Mouse (Mus musculus): ENCODE measurements around the gene Rpl13a. TPM values are rescaled to one million over a fixed set of nuclear protein-coding genes. Genes with fewer than 3 reads are reported as not detected.
A peak's percentile ranks its signal among the peaks of the same experiment; 100 is the strongest.

Rpl13a gene
- total RNA-seq, 2 experiments from 2014 or later, result 3,605 to 4,750 TPM

- ATAC-seq (replicated peaks; ENCODE audit: poor library complexity, severe bottlenecking), result no peak
Measured at GRCm38 (mm10) chr7:45094121-45094520, 34.4 kb downstream of the Rpl13a start.

DNA sequence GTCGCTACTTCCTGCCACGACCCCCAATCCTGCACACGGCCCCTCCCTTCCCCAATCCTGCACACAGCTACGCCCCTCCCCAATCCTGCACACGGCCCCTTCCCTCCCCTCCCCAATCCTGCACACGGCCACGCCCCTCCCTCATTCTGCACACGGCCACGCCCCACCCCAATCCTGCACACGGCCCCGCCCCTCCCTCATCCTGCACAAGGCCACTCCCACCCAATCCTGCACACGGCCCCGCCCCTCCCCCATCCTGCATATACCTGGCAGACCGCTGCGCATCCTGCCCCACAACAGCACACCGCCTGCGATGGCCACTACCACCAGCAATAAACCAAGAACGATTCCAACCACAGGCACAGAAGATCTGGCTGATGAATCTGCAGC, 35.0 kb downstream of the Rpl13a start:
- no peak for ATAC-seq (replicated peaks; ENCODE audit: poor library complexity, severe bottlenecking)

DNA sequence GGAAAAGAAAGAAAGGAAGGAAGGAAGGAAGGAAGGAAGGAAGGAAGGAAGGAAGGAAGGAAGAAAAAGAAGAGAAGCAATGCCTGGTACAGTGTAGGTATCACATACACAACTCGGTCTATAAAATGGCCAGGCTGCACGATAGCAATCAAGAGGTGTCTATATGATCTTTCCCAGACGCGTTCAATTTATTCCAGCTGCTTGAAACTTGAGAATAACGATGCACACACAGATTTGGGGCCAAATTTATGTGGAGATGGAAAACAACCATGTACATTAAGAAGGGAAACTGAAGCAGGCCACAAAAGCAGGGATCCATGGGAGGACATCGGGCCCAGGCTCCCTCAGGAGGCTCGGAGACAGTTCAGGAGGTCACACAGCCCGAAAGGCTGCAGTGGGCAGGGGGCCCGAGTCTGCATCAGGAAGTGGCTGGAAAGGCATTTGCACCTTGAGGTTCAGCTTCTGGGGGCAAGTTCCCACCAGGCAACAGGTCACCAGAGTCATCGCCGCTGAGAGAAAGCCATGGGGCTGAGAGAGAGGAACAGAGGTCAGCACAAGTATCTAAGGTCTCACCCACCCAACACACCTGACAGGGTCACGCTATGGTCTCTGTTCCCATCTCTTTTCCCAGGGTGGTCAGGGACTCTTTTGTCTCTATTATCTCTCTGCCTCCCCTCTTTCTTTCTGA, 35.6 kb downstream of the Rpl13a start:
- ATAC-seq (replicated peaks; ENCODE audit: poor library complexity, severe bottlenecking), result no peak

DNA sequence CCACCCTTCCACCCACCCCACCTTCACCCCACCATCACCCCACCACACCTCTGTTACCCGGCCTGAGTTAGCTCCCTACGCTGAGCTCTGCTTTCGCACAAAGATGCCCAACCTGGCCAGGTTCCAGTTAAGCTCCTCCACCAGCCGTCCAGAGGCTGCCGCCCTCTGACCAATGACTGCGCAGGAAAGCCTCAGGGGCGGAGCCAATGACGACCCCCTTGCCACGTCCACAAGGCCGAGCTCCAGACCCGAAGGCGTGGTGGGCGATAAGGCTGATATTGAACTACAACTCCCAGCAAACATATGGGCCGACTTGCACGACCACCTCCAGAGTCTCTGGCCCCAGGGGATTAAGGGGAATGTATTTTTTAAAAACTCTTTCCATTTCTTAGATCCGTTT, 36.5 kb downstream of the Rpl13a start, which contains the start of gene Rcn3:
Rcn3 (minus strand) TSS at position 174 of the 400 bp plus-strand sequence.
- peak; percentile 50 for ATAC-seq (replicated peaks; ENCODE audit: poor library complexity, severe bottlenecking)

DNA sequence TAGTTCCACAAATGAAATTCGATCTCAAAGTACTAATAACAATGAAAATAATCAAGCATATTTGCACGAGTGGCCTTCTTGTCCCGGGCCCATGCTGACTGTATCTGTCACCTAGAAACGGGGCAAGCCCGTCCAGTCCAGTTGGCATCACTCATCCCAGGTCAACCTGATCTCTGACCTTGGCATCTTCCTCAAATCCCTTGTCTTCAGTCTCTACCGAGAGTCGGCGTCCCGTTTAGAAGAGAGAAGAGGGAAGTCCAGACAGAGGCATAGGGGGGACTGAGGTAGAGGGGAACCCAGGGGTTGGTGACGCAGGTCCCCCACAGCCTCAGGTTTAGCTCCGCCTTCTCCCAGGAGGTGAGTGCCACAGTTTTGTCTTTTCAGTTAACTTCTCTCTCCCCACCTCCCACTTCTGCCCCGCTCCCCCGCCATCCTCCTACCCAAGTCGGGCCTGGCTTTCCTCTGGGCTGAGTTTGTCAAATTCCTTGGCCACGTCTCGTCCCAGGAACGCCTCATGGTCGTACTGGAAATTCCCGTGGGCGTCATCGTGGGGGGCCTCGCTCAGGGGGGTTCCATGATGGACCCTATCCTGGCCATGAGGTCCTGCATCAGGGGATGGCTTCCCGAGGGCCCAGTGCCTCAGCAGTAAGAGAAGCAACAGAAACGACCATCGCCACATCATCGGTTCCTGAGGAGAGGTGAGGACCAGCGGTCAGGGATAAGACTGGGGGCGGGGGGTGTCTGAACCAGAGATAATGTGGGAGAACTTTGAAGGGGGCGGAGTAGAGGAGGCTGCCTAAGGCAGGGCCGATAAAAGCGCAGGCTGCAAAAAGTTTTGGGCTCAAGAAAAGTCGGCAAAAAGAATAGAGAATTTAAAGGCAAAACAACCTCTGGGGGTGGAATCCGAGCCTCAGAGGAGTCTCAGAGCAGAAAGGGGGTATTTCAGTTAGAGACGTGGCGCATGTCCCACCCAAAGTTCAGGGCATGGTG, 37.3 kb downstream of the Rpl13a start:
- ATAC-seq (replicated peaks; ENCODE audit: poor library complexity, severe bottlenecking), result peak; percentile 77

DNA sequence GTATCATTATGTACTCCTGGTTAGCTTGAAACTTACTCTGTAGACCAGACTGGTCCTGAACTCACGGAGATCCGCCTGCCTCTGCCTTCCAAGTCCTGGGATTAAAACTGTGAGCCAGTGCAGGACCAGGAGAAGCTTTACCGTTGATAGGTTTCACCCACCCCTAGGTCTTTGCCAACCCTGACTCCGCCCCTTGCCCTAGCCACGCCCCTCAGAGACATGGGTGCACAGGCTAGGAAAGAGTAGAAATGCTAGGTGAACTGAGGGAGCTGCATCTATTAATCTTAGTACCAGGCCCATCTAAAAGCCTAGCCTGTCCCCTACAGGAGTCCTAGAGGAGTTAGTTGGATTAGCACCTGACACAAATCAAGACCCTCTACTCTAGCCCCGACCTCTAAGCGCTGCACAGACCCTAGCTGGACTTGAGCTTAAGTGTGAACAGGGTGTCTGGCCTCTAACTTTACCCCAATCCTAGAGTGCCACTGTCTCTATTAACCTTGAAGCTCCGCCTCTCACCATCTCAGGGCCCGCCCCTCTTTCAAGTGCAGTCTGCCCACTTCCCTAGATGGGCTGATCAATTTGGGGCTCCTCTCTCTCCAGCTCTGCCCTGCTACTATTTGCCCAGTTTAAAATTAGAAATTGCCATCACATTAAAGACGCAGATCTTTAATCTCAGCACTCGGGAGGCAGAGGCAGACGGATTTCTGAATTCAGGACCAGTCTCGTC, 38.1 kb downstream of the Rpl13a start:
- ATAC-seq (replicated peaks; ENCODE audit: poor library complexity, severe bottlenecking), result peak; percentile 53

DNA sequence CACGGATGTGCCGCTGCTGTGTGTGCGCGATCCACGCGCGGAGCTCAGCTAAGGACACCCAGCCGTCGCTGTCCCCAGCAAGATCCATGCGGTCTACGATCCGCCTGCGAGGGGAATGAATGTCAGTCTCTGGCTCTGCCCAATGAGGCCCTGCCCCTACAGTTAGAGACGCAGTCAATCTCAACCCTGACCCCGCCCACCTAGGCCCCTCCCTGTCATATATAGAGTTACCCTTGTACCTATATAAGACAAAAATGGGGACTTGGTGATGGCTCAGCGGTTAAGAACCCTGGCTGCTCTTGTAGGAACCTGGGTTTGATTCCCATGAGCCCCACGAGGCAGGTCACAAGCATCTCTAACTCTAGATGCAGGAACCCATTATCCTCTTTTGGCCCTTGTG, 40.0 kb downstream of the Rpl13a start:
- no peak for ATAC-seq (replicated peaks; ENCODE audit: poor library complexity, severe bottlenecking)

DNA sequence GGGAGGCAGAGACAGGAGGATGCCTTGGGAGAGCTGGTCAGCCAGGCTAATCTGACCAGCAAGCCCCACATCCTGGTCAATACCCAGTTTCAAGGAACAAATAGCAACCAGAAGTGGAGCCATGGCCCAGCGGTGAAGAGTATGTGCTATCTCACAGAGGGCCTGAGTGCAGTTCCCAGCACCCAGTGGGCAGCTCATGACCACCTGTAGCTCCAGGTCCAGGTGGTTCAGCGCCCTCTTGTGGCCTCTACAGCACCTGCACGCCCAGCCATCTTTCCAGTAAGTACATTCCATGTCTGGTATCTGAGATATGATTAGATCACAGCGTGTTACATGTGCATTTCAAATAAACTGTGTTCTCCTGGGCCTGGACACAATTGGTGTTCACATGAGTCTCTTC, 42.5 kb downstream of the Rpl13a start:
- no peak for ATAC-seq (replicated peaks; ENCODE audit: poor library complexity, severe bottlenecking)

DNA sequence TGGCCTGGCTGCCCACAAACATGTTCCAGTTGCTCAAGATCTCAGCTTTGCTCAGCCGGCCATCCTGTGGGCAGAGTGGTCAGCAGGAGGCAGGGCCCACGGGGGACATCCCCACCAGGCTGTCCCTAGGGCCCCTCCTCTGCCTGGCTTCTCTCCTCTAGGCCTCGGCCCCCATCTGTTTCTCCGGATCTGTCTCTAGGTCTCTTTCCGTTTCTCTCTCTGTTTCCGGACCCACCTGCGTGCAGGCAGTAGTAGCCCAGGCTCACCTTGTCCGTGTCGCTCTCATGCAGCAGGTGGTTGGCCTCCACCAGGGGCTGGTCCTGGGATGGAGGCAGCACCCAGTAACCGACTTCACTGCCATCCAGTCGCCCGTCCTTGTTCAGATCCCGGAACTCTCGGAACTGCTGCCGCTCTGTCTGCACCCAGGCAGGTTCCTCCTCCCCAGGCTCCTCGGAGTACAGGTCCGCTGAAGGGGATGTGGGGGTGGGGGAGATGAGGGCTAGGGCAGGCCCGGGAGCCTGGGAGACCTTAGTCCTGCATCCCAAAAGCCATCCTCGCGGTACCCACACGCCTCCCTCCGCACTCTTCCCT, 45.2 kb downstream of the Rpl13a start:
- no peak for ATAC-seq (replicated peaks; ENCODE audit: poor library complexity, severe bottlenecking)

DNA sequence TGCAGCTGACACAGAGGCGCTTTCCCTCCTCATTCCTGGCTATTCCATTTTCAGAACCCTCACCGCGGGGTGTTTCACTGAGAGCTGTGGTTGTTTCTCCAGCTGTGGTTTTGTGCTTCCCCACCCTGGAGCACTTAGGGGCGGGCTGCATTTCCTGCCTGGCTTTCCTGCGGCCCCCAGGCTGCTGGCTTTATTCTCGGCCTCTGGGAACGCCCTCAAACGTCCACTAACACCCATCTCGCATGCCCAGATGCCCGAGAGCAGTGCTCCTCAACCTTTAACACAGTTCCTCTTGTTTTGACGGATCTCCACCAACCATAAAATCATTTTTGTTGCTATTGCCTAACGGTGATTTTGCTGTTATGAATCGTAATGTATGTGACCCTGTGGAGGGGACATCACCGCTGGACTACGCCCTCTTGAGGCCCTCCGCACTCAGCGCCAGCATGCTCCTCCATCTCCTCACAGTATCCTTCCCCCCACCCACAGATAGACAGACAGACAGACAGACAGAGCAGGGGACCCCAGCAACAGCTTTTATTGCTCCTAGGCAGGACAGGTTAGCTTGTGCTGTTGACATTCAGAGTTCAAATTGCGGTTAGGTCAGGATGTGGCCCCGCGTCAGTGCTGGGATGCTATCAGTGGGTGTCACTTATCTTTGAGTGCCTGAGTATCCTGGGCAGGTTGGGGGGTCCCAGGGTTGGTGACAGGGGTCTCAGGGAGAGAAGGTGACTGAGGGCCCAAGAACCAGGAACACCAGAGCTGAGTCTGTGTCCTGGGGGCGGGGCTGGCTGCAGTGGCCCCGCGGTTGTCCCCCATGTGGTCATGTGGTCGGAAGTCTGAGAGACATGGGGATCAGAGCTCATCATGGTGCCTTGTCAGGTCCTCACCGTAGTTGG, 45.9 kb downstream of the Rpl13a start:
- peak; percentile 77 for ATAC-seq (replicated peaks; ENCODE audit: poor library complexity, severe bottlenecking)

DNA sequence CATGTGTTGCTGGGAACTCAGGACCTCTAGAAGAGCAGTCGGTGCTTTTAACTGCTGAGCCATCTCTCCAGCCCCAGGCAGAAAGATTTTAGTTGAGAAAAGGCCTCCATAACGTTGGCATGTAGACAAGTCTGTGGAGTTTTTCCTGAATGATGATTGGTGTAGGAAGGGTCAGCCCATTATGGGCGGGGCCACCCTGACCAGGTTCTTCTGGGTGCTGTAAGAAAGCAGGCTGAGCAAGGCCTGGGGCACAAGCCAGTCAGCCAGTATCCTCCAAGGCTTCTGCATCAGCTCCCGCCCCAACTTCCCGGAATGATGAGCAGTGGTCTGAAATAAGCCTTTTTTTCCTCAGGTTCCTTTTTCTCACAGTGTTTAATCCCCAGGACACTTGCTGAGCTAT, 47.5 kb downstream of the Rpl13a start:
- ATAC-seq (replicated peaks; ENCODE audit: poor library complexity, severe bottlenecking), result no peak

- ATAC-seq (replicated peaks; ENCODE audit: poor library complexity, severe bottlenecking), result peak; percentile 36
Measured at GRCm38 (mm10) chr7:45079856-45080255, 48.7 kb downstream of the Rpl13a start.

GRCm38 (mm10) chr7:45078513-45078912, 50.0 kb downstream of the Rpl13a start:
- no peak for ATAC-seq (replicated peaks; ENCODE audit: poor library complexity, severe bottlenecking)

GRCm38 (mm10) chr7:45077829-45078228, 50.7 kb downstream of the Rpl13a start:
- no peak for ATAC-seq (replicated peaks; ENCODE audit: poor library complexity, severe bottlenecking)

DNA sequence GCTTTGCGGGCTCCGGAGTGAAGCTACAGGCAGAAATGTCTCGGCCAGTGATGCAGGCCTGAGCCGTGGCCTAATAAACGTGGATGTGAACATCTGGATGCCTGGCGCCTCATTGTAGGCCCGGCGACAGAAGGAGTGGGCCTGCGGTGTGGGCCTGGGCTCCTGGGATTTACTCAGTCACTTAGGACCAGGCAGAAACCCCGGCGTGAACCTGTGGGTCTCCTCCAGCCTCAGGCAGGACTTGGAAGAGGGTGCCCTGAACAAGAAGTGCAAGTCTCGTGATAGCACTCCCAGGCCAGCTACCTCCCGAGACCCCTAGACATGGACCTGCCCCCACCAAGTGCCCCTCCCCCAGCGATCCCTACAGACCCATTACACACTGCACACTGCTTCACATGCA, 51.2 kb downstream of the Rpl13a start:
- no peak for ATAC-seq (replicated peaks; ENCODE audit: poor library complexity, severe bottlenecking)

GRCm38 (mm10) chr7:45076501-45076900, 52.1 kb downstream of the Rpl13a start:
- ATAC-seq (replicated peaks; ENCODE audit: poor library complexity, severe bottlenecking), result no peak
